Mouse (Mus musculus): ENCODE data around the gene Oscp1.

- TF ChIP-seq CTCF (IDR thresholded peaks at IDR 0.05; ENCODE audit: insufficient read depth, low read depth, low read length) (no peak), POLR2A (IDR thresholded peaks at IDR 0.05; ENCODE audit: insufficient read depth, low read depth, low read length) (no peak)
These were observed 32.6 kb upstream of the Oscp1 start for GRCm38 (mm10) chr4:126025801-126026200.

All from olfactory bulb, adult 2 months (tissue).